Mouse (Mus musculus) kidney, adult 11 months (tissue): ENCODE measurements at regions not wholly inside any gene's neighbourhood (a gene's known extent, or its start where the extent isn't known, plus 50 kb on each side); places are given as distances from the start of the nearest gene placed in this dataset.
A peak's percentile ranks its signal among the peaks of the same experiment; 100 is the strongest.

Experiments used
- DNase-seq: peaks from one replicate; pipeline ENCODE4 v3.0.0; 2022

DNA sequence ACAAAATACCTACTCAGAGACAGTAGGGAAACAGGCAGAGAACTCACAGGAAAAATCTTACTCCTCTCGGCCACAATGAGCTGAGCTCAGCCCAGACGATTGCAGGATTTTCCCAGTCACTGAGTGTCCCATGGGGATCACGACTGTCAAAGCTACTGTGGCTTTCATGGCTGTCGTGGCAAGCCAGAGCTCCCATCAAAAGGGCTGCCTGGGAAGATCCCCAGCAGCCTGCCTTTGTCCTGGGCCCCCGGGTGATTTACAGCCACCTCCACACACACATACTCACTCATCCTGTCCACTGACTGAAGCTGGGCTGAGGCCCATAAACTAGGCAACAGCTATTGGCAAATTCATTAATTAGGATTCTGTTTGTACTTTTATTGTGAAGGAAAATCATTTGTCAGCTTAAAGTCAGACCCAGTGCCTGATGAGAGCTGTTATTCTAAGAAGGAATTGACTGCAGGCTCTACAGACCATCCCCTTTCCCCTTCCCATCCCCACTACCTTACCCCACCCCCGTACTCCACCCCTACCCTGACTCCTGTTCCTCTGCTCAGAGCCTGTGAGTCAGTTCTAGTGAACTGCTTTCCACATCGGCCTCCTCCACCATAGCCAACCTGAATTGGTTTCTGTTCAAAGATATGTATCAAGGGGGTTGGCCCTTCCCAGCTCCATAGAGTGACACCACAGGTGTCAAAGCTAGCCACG, 399.1 kb downstream of the H2al1j start:
- no peak for DNase-seq

DNA sequence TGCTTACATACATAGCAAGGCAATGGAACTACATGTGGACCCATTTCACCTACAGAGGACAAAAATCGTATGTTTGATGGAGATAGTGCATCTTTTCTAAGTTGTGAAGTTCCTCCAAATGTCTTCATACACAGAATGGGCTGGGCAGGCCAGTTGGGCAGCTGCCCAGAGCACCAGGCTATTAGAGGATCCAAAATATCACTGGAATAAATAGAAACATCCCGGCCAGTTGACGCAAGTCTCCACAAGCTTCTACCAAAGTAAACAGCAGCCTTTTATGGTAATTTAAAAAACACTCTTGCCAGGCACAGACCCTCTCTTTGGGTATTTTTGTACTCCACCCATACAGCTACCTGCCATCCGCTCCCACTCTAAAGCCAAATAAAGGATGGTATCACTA, 400.9 kb downstream of the H2al1j start:
- DNase-seq: no peak

DNA sequence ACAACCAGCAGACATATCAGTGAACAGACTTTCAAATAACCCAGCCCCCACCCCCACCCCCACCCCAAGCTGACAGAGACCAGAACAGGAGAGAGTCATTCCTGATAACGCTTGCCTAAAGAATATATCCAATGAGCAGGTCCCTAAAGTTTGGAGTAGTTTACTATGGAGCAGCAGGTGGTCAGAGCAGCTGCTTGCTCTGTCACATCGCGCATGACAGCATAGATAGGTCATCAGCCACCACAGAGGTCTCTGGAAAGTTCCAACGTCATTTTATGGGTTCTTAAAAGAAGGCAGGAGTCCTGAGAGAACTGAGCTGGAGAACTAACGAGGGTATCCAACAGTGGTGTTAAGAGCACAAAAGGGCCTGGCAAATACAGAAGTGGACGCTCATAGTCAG, 402.4 kb downstream of the H2al1j start:
- no peak for DNase-seq

GRCm38 (mm10) chrX:11732371-11732770, 404.7 kb downstream of the H2al1j start:
- no peak for DNase-seq

DNA sequence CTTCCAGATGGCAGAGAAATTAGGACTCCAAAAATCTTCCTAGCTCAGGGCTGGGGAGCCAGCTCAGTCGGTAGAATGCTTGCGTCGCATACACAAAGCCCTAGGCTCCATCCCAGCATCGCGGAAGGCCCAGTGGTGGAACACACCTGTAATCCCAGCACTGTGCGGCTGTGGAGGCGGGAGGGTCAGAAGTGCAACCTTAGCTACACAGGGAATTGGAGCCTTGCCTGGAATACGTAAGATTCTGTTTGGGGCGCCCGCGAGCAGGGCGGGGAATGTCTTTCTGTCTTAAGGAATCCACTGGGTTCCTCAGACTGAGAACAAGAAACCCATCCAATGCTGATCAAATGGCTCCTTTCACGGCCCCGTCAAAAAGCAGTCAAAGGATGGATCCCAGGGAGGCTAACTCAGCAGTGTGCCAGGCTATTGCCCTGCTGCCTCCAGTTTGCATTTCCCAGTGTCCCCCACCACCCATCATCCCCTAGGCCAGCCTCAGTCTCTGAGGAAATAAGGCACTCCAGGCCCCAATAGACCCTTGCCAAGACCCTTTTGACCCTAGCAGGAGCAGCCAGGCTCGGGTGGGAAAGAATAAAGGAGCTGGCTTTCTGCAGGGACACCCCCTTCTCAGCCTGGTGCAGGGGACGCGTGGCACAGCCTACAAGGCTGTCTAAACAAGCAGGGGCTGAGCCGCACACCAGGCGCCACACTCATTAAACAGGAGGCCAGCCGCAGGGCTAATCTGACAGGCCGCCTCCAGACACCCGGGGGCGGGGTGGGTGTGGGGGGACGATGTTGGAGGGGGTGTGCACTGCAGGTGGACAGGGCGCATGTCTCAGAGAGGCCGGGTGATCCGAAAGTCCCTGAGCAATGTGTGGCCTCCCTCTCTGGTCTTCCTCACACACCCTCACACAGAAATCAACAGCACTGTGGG, 407.1 kb downstream of the H2al1j start:
- peak; percentile 16 for DNase-seq

DNA sequence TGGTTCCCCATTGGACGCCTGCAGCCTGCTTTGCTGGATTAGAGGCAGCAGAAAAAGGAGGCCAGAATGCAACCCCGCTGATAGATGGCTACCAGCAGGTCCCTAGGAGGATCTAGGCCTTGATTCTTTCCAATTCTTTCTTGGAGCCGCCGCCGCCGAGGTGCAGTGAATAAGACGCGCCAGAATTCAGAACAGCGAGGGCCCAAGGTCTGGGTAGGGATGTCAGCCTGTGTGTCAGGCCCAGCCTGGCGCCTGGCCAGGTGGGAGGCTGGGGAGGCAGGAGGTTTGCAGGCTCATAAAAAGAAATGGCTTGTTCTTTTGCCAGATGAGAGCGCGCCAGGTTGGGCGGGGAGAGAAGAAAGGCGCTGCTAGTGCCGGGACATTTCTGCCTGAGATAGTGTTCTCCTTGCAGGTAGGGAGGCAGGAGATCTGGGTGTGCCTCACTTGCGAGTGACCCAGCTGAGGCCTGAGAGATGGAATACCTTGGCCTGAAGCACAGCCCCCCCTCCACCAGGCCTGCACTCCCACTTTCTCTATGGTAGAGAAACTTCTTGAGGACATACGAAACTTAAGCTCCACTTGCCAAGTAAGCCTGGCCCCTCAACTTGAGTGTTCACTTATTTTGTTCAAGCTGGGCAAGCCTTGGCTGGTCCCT, 408.0 kb downstream of the H2al1j start:
- DNase-seq: peak; percentile 84

DNA sequence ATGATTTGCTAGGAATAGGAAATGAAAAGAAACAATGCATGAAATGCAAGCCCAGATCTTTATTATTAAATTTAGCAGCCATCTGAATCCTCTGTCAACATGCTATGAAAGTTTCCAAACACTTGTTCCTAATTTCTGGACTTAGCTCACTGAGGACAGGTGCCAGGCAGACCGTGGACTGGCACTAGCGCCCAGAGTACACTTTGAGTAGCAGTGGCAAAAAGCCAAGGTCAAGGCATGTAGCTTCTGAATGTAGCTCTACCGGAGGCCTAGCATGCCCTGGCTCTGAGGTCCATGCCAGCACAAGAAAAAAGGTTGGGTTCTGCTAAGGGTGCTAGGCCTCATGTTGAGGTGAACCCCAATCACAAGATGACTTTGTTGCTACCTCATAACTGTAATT, 408.9 kb downstream of the H2al1j start:
- peak; percentile 80 for DNase-seq

- DNase-seq: no peak
Measured at GRCm38 (mm10) chrX:11739565-11739964, 411.9 kb downstream of the H2al1j start.

GRCm38 (mm10) chrX:11745911-11746310, 414.2 kb downstream of the Bcor start:
- no peak for DNase-seq

DNA sequence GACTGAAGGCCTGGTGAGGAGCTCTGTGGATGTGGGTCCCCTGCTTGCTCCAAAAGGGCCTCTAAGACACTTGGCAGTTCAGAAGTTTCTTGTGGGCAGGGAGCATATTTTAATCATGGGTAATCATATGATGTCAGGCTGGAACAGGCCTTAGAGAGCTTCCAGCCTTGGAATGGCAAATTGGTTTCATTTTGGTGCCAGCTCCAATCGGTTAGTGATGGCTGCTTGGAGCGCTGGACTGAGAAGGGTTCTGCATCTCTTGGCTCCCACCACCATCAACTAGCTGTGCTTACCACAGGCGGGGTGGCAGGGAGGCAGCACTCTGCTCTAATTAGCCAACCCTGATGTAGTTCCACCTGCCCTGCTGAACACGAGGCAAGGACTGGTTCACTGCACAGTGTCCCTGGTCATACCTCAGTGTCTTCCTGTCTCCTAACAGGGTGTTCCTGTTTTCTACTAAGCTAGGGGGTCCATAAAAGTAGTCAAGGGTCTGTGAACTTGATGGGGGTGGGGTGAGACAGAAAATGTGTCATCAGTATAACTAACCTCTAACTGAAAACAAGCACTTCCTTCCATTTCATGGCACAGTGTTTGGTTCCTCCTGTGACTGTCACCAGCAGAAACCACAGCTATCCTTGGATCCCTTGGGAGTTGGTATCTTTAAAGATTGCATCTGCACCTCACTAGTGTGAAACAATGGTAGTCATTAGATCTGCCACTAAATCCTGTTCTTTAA, 412.6 kb downstream of the Bcor start:
- no peak for DNase-seq

DNA sequence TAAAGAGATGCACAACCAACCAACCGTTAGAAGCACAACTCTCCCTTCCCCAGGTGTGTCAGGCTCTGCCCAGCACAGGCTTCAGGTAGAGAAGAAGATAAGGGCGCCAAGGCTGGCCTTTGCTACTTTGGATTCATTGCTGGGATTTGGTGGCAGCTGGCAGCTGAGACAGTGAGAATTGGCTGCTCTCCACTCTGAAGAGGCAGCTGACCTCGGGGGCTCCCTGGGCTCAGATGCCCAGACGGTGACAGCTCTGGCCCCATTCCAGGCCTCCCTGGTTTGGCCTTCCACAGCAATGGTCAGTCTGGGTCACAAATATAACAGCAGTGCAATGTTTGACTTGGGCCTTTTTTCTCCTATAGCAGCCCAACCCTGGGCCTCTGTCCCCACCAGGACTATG, 411.9 kb downstream of the Bcor start:
- DNase-seq: peak; percentile 50

GRCm38 (mm10) chrX:11752513-11752912, 407.6 kb downstream of the Bcor start:
- peak; percentile 14 for DNase-seq

DNA sequence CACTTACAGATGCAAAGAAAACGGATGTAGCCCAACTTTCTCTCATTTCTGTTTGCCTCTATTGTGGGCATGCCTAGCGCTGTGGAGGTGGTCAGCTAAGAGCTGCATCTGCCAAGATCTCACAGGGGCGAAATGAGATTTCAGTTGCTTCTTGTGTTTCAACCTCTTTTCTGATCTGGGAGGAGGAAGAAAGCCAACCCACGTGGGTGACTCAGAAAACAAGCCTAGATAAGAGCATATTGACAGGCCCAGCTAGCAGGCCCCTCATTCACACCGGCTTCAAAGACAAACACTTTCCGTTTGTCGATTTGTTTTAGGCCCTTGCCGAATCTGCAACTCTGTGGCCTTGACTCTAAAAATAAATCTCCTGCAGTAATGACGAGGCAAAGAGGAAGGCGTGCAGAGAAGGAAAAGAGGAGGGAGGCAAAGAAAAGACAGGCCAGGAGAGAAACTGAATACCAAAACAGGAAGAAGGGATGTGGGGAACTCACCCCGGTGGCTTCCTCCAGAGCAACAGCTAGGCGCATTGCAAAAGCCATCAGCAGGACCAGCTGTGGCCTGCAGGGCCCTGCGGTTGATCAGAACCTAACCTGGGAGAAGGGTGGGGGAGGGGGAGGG, 407.1 kb downstream of the Bcor start:
- no peak for DNase-seq

- no peak for DNase-seq
Measured at GRCm38 (mm10) chrX:11755046-11755445, 405.1 kb downstream of the Bcor start.

DNA sequence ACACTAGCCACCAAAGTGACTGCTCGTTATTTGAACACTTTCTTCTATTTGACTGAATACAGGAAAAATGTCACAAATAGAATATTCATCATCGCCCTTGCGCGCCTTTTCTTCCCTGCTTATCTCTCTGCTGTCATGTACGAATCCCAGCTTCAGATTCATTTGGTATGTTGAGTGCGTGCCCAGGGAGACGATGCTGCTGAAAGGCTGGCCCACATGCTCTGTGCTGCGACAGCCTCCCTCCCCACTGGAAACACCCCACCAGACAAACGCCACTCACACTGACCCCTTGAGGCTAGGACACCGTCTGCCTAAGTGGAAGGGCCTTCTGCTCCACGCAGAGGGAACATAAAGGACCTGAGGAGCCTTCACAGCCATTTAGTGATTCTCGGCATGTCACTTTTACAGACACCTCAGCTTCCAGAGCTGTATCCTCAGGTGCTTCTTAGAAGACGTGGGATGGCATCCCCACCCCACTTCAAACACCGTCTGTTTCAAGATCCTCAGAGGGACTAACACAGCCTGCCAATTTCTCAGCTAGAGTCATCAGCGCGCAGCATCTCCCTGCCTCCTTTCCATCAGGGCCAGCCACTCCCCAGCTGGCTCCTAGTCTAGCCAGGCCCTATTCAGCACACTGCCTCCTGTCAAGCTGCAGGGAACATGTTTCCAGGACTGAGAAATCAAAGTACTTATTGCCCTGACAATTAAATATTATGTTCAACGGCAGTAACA, 396.6 kb downstream of the Bcor start:
- no peak for DNase-seq

DNA sequence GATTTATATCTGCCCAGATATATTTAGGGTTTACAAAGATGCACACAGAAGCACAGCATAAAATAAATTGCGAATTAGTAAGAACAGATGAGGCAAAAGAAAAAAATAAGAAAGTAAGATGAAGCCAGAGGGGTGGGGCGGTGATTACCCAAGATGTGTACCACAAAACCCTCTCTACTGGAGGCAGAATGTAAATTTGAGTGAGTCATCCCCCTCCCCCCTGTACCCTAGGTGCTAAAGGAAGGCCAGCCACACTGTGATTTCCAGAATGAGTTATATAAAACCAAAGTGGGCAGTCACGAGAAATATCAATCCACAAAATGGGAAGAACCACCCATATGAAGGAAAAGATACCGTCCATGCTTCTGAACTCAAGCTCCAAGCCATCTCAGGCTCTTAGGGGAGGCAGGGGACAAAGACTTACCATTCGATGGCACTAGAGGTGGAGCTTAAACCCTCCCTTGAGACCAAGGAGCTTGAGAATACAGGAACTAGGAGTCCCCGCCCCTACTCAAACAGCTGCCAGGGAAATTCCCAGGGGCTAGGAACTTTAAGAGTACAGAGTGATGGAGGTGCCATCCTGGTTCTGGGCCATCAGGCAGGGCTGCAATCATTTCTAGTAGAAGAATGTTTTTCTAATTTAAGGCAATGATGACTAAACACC, 383.8 kb downstream of the Bcor start:
- DNase-seq: no peak

GRCm38 (mm10) chrX:11795010-11795409, 365.1 kb downstream of the Bcor start:
- peak; percentile 27 for DNase-seq

DNA sequence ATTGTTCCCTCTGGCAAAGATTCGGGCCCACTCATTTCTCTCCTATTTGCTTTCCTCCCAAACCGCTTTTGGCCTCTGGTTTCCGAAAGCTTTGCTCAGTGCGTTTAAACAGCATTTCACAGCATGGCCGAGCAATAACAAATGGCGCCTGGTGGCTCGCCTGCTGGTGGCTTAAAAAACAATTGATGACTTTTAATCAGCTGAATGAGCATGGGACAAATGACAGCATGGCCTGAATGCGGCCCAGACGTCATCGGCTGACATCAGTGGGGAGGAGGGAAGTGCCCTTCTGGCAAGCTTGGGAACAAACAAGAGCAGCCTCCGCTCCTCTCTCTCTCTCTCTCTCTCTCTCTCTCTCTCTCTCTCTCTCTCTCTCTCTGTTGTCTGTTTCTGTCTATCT, 362.3 kb downstream of the Bcor start:
- peak; percentile 24 for DNase-seq

DNA sequence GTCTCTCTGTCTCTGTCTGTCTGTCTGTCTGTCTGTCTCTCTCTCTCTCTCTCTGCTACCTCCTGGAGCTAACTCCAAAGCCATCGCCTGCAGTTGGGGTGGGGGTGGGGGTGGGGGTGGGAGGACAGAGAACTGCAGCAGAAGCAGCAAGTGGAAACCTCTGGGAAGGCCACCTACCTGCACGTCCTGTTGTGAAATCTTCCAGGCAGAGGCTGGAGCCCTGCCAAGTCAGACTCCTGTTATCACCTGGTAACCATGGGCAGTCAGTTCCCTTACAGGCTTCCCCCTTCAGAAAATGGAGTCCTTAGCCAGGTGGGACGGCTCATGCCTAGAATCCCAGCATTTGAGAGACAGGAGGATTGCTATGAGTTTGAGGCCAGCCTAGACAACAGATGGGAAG, 361.8 kb downstream of the Bcor start:
- no peak for DNase-seq

DNA sequence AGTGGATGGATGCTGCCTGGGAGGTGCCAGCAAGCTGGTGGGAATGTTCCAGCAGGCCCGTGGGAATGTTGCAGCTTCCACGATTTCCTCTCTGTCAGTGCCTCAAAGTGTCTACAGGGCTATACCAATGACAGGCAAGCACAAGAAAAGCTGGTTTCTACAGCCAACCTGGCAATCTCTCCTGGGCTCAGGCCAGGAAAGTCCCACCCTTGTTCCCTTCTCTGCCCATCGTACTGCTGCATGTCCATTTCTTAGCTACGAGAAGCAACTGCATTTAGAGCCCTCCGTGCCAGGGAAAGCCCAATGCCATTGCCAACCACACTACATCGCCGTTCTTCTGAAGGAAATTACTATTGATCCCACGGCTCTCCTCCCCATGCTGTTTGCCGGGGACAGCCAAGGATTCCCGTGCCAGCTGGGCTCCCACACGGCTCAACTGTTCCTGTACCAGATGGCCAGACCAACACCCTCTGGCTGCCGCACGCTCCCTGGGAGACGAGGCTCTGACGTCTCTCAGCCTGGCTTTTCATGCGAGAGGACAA, 359.7 kb downstream of the Bcor start:
- no peak for DNase-seq

DNA sequence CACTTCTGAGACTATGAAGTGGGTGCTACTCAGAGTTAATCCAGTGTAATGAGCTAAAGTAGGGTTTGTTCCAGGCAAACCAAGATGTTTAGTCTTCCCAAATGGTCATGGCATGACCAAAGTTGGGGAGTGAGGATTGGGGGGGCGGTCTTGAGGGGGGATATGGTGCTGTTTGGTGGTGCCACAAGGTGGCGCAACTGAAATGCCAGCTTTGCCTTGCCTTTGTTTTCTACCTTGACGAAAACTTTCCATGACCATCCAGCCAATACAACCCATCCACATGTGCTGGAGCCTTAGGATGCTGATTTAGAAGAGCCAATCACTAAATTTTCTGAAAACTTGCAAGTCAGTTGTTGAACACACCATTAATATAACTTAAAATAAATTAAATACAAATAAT, 358.9 kb downstream of the Bcor start:
- DNase-seq: no peak
